Mouse (Mus musculus) midbrain, postnatal 0 days (tissue): Measurements from ENCODE around the gene Foxo6. TPM values are rescaled to one million over a fixed set of nuclear protein-coding genes. Genes with fewer than 3 reads are reported as not detected.

ENCODE experiments used
- ATAC-seq: fragments of 200-750 bp; cut with Nextera tagmentation; 2 replicates; pipeline ENCODE4 v1.8.0; 2017; ENCODE audit warnings: moderate number of reproducible peaks, mild to moderate bottlenecking, moderate TSS enrichment, moderate library complexity; ENCODE audit not compliant: low FRiP score
- DNase-seq: peaks from one replicate; pipeline ENCODE4 v3.0.0-alpha.2; 2015; ENCODE audit warnings: low spot score
- H3K27ac ChIP-seq: fragments of 300-500 bp; sonication (generic); 2 replicates; pipeline ENCODE4 v1.5.1; 2014; ENCODE audit warnings: low read depth, mild to moderate bottlenecking, low read length, mixed read lengths
- H3K27me3 ChIP-seq: fragments of 300-500 bp; sonication (generic); 2 replicates; pipeline ENCODE4 v1.6.1; 2014; ENCODE audit warnings: low read length, control low read depth, mixed read lengths; ENCODE audit not compliant: insufficient read depth
- H3K36me3 ChIP-seq: fragments of 300-500 bp; sonication (generic); 2 replicates; pipeline ENCODE4 v1.6.1; 2014; ENCODE audit warnings: low read length, control low read depth, mixed read lengths; ENCODE audit not compliant: insufficient read depth
- H3K4me1 ChIP-seq: fragments of 300-500 bp; sonication (generic); 2 replicates; pipeline ENCODE4 v1.6.1; 2014; ENCODE audit warnings: mild to moderate bottlenecking, control low read depth, antibody characterized with exemption, low read length, mixed read lengths; ENCODE audit not compliant: insufficient read depth
- H3K4me2 ChIP-seq: fragments of 300-500 bp; sonication (generic); 2 replicates; pipeline ENCODE4 v1.6.1; 2014; ENCODE audit warnings: low read depth, mild to moderate bottlenecking, low read length, mixed read lengths; ENCODE audit not compliant: poor library complexity, severe bottlenecking
- H3K4me3 ChIP-seq: fragments of 300-500 bp; sonication (generic); 2 replicates; pipeline ENCODE4 v1.5.1; 2014; ENCODE audit warnings: low read depth, mild to moderate bottlenecking, low read length, moderate library complexity
- H3K9ac ChIP-seq: fragments of 300-500 bp; sonication (generic); replicated peaks from 2 replicates; pipeline ENCODE4 v1.6.1; 2014; ENCODE audit warnings: mild to moderate bottlenecking, low read length, moderate library complexity, mixed read lengths; ENCODE audit not compliant: poor library complexity, severe bottlenecking
- H3K9me3 ChIP-seq: fragments of 300-500 bp; sonication (generic); 2 replicates; pipeline ENCODE4 v1.6.1; 2016; ENCODE audit warnings: low read length, control low read depth
- CTCF ChIP-seq: IDR thresholded peaks from 2 replicates; pipeline ENCODE4 v1.5.1; 2016; ENCODE audit warnings: antibody characterized with exemption, mild to moderate bottlenecking
- WGBS: fragments of 180-500 bp; shearing (Covaris S2); extraction: QIAGEN DNeasy Blood & Tissue Kit; methylation state at CpG from one replicate; pipeline ENCODE4 v1.1.7; 2014; 5-methylcytosine and 5-hydroxymethylcytosine counted together
- polyA plus RNA-seq: library from polyadenylated mRNA; unstranded; fragments of >200 nt; fragmentation: Nextera tagmentation; extraction: Ambion mirVana; gene quantifications from 2 replicates; pipeline ENCODE4 v1.2.1, GENCODE M21; 2015
- total RNA-seq: library from RNA; depleted of rRNA; stranded (reverse); fragments of >200 nt; gene quantifications from 2 replicates; pipeline ENCODE4 v1.2.3, GENCODE M21; 2014

The Foxo6 gene
- total and polyA plus RNA-seq, 2 experiments from 2014 or later, result 1.7 to 34.2 TPM

DNA sequence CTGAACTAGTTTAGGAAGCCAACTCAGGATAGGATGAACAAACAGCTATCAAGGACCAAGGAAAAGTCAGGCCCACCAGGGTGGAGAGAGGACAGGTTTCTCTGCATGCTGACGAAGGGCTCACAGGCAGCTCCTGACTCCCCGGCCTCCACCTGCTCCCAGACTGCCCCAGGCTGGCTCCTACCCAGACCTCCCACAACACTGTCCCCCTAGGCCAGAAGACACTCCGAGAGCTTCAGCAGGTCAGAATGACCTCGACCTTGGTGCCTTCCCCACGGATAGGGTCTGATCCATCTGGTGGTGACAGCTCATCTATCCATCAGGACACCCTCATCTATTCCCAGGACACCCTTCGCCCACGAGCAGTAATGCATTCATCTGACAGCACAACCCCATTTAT, 13.6 kb downstream of the Foxo6 start:
- no peak overlapping the region for H3K4me3 ChIP-seq
- H3K36me3 ChIP-seq, result no peaks in the 10 kb centered on the region; the same call in 1 of the 2 replicates
- no peak for TF ChIP-seq CTCF
- 66% methylated on average over 7 of the region's 7 CpGs for WGBS
- no peaks in the 10 kb centered on the region for H3K4me1 ChIP-seq
- no peaks in the 10 kb centered on the region for H3K9me3 ChIP-seq
- no peak overlapping the region for H3K27ac ChIP-seq
- no peak overlapping the region for H3K9ac ChIP-seq
- no peak overlapping the region for H3K4me2 ChIP-seq
- peaks cover 15% of the 10 kb centered on the region for H3K27me3 ChIP-seq
- ATAC-seq, result no peak
- DNase-seq, result no peak

DNA sequence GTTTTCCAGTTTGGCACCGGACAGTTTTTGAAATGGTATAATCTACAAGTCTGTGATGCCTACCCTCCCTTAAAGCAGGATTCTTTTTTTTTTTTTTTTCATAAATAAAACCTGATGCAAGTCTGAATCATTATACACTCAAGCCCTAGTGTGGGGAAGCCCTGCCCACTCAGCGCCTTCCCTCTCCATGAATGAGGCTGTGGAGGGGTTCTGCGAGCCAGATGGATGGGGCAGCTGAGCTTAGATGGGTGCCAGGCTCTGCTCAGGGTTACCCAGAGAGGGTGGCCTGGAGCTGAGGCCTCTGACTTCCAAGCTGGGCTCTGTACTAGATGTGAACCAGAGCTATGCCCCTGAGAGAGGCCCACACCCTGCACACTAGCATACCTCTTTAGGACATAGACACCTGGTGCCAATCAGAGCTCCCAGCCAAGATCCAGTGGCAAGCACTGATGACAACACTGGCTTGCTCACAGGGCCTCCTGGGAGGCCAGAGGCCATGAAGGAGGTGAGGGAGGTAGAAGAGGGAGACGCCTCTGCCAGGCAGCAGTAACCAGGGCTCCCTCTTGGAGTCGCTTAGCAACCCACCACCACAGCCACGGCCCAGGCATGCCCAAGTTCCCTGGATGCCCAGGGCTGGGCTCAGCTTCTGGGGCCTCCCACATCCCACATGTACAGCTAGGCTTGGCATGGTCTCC, 15.1 kb downstream of the Foxo6 start:
- H3K4me2 ChIP-seq, result no peak overlapping the region
- H3K36me3 ChIP-seq, result peaks cover 11% of the 10 kb centered on the region; the same call in 1 of the 2 replicates
- H3K4me1 ChIP-seq, result no peaks in the 10 kb centered on the region
- DNase-seq, result no peak
- 69% methylated on average over 6 of the region's 6 CpGs for WGBS
- peaks cover 29% of the 10 kb centered on the region for H3K27me3 ChIP-seq
- no peak for ATAC-seq
- no peak overlapping the region for H3K9ac ChIP-seq
- no peak for TF ChIP-seq CTCF
- H3K9me3 ChIP-seq, result no peaks in the 10 kb centered on the region
- no peak overlapping the region for H3K4me3 ChIP-seq
- no peak overlapping the region for H3K27ac ChIP-seq

DNA sequence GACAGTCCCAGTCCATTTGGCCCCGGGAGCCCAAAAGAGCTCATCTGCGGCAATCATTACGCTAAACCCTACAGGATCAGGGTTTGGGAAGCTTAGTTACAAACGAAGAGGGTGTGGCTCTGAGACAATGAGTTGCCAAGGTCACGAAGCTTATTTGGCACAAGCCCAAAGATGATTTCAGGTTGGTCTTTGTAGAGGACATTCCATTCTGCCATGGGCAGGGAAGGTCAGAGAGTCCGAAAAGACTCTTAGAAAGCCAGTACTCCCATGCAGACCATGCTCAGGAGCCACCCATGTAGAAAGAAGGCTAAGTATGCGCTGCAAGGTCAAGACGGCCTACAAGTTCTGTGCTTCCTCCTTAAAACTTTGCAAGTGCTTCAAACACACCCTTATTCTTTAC, 15.9 kb downstream of the Foxo6 start:
- H3K4me3 ChIP-seq, result no peak overlapping the region
- DNase-seq (no peak), ATAC-seq (no peak)
- no peak for TF ChIP-seq CTCF
- 67% methylated on average over 8 of the region's 8 CpGs for WGBS
- H3K27me3 ChIP-seq, result peaks cover 34% of the 10 kb centered on the region
- no peaks in the 10 kb centered on the region for H3K4me1 ChIP-seq
- no peak overlapping the region for H3K4me2 ChIP-seq
- peaks cover 11% of the 10 kb centered on the region; the same call in 1 of the 2 replicates for H3K36me3 ChIP-seq
- H3K27ac ChIP-seq, result no peak overlapping the region
- H3K9ac ChIP-seq, result no peak overlapping the region
- no peaks in the 10 kb centered on the region for H3K9me3 ChIP-seq

DNA sequence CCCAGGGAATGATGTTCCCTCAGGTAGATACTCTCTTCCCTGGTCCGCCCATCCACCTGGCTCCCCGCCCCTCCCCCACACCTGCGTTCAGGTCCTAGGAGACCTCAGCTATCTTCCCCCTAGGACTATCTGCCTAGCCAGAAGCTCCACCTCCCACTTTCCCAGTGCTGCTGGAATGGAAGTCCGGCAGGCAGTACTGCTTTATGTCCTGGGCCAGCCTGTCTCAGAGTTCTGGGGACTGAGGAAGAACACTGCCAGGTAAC, 16.3 kb downstream of the Foxo6 start:
- Histone ChIP-seq H3K4me1 (no peaks in the 10 kb centered on the region), H3K27me3 (peaks cover 34% of the 10 kb centered on the region), H3K36me3 (peaks cover 11% of the 10 kb centered on the region; the same call in 1 of the 2 replicates), H3K9ac (no peak overlapping the region), H3K27ac (no peak overlapping the region), H3K4me2 (no peak overlapping the region), H3K9me3 (no peaks in the 10 kb centered on the region), H3K4me3 (no peak overlapping the region)
- 35% methylated on average over 4 of the region's 4 CpGs for WGBS
- no peak for TF ChIP-seq CTCF
- ATAC-seq (no peak), DNase-seq (no peak)

- peaks cover 36% of the 10 kb centered on the region for H3K27me3 ChIP-seq
- no peak for ATAC-seq
- no peaks in the 10 kb centered on the region for H3K9me3 ChIP-seq
- 73% methylated on average over 4 of the region's 4 CpGs for WGBS
- no peak for TF ChIP-seq CTCF
- H3K36me3 ChIP-seq, result peaks cover 11% of the 10 kb centered on the region; the same call in 1 of the 2 replicates
- DNase-seq, result no peak
- no peak overlapping the region for H3K4me3 ChIP-seq
- no peaks in the 10 kb centered on the region for H3K4me1 ChIP-seq
- H3K4me2 ChIP-seq, result no peak overlapping the region
- no peak overlapping the region for H3K27ac ChIP-seq
- H3K9ac ChIP-seq, result no peak overlapping the region
These were observed 16.8 kb downstream of the Foxo6 start for GRCm38 (mm10) chr4:120270148-120270936.

- ATAC-seq (no peak), DNase-seq (no peak)
- no peak for TF ChIP-seq CTCF
- no peak overlapping the region for H3K9ac ChIP-seq
- no peak overlapping the region for H3K27ac ChIP-seq
- peaks cover 11% of the 10 kb centered on the region; the same call in 1 of the 2 replicates for H3K36me3 ChIP-seq
- no peak overlapping the region for H3K4me3 ChIP-seq
- H3K9me3 ChIP-seq, result no peaks in the 10 kb centered on the region
- WGBS, result 29% methylated on average over 9 of the region's 9 CpGs
- H3K4me2 ChIP-seq, result no peak overlapping the region
- H3K27me3 ChIP-seq, result peaks cover 38% of the 10 kb centered on the region
- H3K4me1 ChIP-seq, result no peaks in the 10 kb centered on the region
These were observed 17.7 kb downstream of the Foxo6 start for GRCm38 (mm10) chr4:120269426-120269825.
